Mouse (Mus musculus) left cerebral cortex, postnatal 4 days (tissue): Measurements from ENCODE around the gene Aldh18a1. TPM values are rescaled to one million over a fixed set of nuclear protein-coding genes. Genes with fewer than 3 reads are reported as not detected.
"Not testable (repeated sequence)": the region's sequence is repeated elsewhere in the genome, so short reads cannot be mapped to it uniquely, and the experiment has no call there.

Experiments used
- DNase-seq: peaks from one replicate; pipeline ENCODE4 v3.0.0-alpha.2; 2022
- intact Hi-C: fragments of 180-260 bp; cut with DNase I; formaldehyde crosslinking; loops from one replicate; pipeline ENCODE4 v1.15.1; 2025
- total RNA-seq, 2 experiments: library from RNA; stranded (reverse); gene quantifications; 2 replicates each; pipeline ENCODE4 v1.2.3; 2021

Gene Aldh18a1
- 10 to 100 TPM; 39.7 to 42.1 TPM for total RNA-seq

- intact Hi-C loops = no loop called here
- peak; percentile 95 for DNase-seq
Measured at GRCm38 (mm10) chr19:40588293-40588654, at the start of gene Aldh18a1. Gene Aldh18a1, minus strand, starts transcription at chr19:40588463.

- no peak for DNase-seq
- intact Hi-C loops = no loop called here
Measured at GRCm38 (mm10) chr19:40637601-40638000, 49.3 kb upstream of the Aldh18a1 start.

- intact Hi-C loops = no loop called here
Measured at GRCm38 (mm10) chr19:40637091-40637490, 48.8 kb upstream of the Aldh18a1 start.

GRCm38 (mm10) chr19:40633144-40633543, 44.9 kb upstream of the Aldh18a1 start:
- no peak for DNase-seq
- intact Hi-C loops = no loop called here

More at GRCm38 (mm10) chr19:40637091-40637490, 48.8 kb upstream of the Aldh18a1 start:
- no peak for DNase-seq

- intact Hi-C loops = no loop called here
- DNase-seq = peak; percentile 38
Measured at GRCm38 (mm10) chr19:40632668-40633067, 44.4 kb upstream of the Aldh18a1 start.

- intact Hi-C loops = no loop called here
- DNase-seq = no peak
Measured at GRCm38 (mm10) chr19:40632193-40632592, 43.9 kb upstream of the Aldh18a1 start.

GRCm38 (mm10) chr19:40630606-40631005, 42.3 kb upstream of the Aldh18a1 start:
- DNase-seq = no peak
- intact Hi-C loops = no loop called here

GRCm38 (mm10) chr19:40630096-40630495, 41.8 kb upstream of the Aldh18a1 start:
- no peak for DNase-seq
- intact Hi-C loops = no loop called here

- intact Hi-C loops = no loop called here
- no peak for DNase-seq
Measured at GRCm38 (mm10) chr19:40628950-40629349, 40.7 kb upstream of the Aldh18a1 start.

GRCm38 (mm10) chr19:40625935-40626334, 37.7 kb upstream of the Aldh18a1 start:
- no peak for DNase-seq
- intact Hi-C loops = no loop called here

GRCm38 (mm10) chr19:40621616-40622015, 33.4 kb upstream of the Aldh18a1 start:
- DNase-seq, intact Hi-C loops: not testable (repeated sequence)

- intact Hi-C loops = no loop called here
- DNase-seq = no peak
Measured at GRCm38 (mm10) chr19:40616021-40616420, 27.8 kb upstream of the Aldh18a1 start.

- intact Hi-C loops = loop anchor here (5.0 kb wide), 1 partner anchor 107 kb away; no protein-coding TSS in a partner anchor
- DNase-seq = no peak
Measured at GRCm38 (mm10) chr19:40614811-40615210, 26.5 kb upstream of the Aldh18a1 start.

- DNase-seq = peak; percentile 97
- intact Hi-C loops = loop anchor here (5.0 kb wide), 1 partner anchor 110 kb away; no protein-coding TSS in a partner anchor
Measured at GRCm38 (mm10) chr19:40611830-40612506, 23.7 kb upstream of the Aldh18a1 start, which contains the start of the genes Tctn3 and Entpd1. Gene Tctn3, minus strand, starts transcription at chr19:40612233. Gene Entpd1, plus strand, starts transcription at chr19:40612366.

- intact Hi-C loops = no loop called here
- DNase-seq = no peak
Measured at GRCm38 (mm10) chr19:40607676-40608075, 19.4 kb upstream of the Aldh18a1 start.

- intact Hi-C loops = no loop called here
- DNase-seq = no peak
Measured at GRCm38 (mm10) chr19:40605189-40605588, 16.9 kb upstream of the Aldh18a1 start.

- no peak for DNase-seq
- intact Hi-C loops = no loop called here
Measured at GRCm38 (mm10) chr19:40601870-40602269, 13.6 kb upstream of the Aldh18a1 start.

GRCm38 (mm10) chr19:40600846-40601245, 12.6 kb upstream of the Aldh18a1 start:
- DNase-seq, intact Hi-C loops: not testable (repeated sequence)

- intact Hi-C loops = no loop called here
- no peak for DNase-seq
Measured at GRCm38 (mm10) chr19:40595831-40596230, 7.6 kb upstream of the Aldh18a1 start.

GRCm38 (mm10) chr19:40595231-40595630, 7.0 kb upstream of the Aldh18a1 start:
- no peak for DNase-seq
- intact Hi-C loops = no loop called here

GRCm38 (mm10) chr19:40589530-40589880, 1.2 kb upstream of the Aldh18a1 start:
- no peak for DNase-seq
- intact Hi-C loops = no loop called here

- peak; percentile 93 for DNase-seq
- intact Hi-C loops = no loop called here
Measured at GRCm38 (mm10) chr19:40588847-40589529, 725 bp upstream of the Aldh18a1 start.
